Mouse (Mus musculus): ENCODE results near the gene Clstn1.
"Not testable (repeated sequence)": the region's sequence is repeated elsewhere in the genome, so short reads cannot be mapped to it uniquely, and the experiment has no call there.

Gene Clstn1

DNA sequence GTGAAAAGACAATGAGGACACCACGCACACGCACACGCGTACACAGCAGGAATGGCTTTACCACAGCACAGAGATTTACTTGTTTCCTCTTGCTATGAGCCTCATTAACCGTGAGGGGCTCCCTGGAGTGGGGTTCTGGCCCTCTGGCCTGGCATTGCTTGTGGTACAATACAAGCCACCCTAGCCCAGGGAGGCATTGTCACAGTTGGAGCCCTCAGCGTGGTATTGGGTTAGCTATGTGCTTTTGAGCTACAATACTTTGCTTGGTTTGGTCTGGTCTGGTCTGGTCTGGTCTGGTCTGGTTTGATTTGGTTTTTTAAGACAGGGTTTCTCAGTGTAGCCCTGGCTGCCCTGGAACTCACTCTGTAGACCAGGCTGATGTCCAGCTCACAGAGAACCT, 13.3 kb downstream of the Clstn1 start:
- DNase-seq (ENCODE audit: low read depth, low spot score), result peak; percentile 61

- peak; percentile 32 for DNase-seq (ENCODE audit: low read depth, low spot score)
These were observed 13.9 kb downstream of the Clstn1 start for GRCm38 (mm10) chr4:149600130-149600529.

DNA sequence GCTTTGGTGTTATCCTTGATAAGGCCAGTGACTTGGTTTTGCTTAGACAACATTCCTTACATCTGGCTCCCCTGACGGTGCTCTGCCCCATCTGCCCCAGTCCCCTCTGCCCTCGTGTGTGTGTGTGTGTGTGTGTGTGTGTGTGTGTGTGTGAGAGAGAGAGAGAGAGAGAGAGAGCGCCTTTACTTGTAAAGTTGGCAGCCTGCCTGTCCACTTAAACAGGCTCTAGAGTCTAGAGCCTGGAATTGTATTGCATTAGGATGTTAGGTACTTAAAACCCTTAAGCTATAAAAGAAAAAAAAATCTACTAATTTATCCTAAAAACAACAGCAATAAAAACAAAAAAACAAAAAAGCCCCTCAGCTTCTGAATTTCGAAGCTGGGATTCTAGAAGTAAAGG, 15.2 kb downstream of the Clstn1 start:
- DNase-seq (ENCODE audit: low read depth, low spot score), result no peak

- peak; percentile 72 for DNase-seq (ENCODE audit: low read depth, low spot score)
These were observed 16.0 kb downstream of the Clstn1 start for GRCm38 (mm10) chr4:149602236-149602635.

DNA sequence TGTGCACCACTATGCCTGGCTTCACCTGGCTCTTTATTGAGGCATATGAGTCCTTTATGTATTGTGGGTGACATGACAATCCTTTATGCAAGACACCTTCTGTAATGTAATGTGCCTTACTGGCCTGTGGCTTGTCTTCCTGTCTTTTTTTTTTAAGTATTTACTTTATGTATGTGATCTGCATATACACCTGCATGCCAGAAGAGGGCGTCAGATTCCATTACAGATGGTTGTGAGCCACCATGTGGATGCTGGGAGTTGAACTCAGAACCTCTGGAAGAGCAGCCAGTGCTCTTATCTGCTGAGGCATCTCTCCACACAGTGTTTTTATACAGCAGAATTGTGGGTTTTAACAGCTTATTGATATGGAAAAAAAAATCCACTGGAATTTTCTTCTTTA, 17.6 kb downstream of the Clstn1 start:
- DNase-seq (ENCODE audit: low read depth, low spot score), result no peak

GRCm38 (mm10) chr4:149604518-149604917, 18.2 kb downstream of the Clstn1 start:
- DNase-seq (ENCODE audit: low read depth, low spot score), result peak; percentile 62

DNA sequence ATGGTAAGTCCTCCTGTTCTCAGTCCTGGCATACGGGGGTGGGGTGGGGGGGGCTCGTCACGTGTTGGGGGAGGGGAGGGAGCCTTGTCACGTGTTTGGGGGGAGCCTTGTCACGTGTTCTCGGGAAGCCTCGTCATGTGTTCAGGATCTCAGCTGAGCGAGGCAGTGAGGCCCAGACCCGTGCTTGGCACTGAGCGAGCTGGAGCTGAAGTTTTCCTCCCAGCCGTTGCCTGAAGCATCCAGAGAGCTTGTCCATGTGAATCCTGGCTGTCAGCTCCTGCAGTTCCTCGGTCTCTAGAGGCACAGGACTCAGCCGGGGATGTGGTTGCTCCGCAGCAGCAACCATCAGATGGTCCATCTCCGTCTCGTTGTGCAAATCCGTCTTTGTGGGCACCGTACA, 19.8 kb downstream of the Clstn1 start:
- no peak for DNase-seq (ENCODE audit: low read depth, low spot score)

DNA sequence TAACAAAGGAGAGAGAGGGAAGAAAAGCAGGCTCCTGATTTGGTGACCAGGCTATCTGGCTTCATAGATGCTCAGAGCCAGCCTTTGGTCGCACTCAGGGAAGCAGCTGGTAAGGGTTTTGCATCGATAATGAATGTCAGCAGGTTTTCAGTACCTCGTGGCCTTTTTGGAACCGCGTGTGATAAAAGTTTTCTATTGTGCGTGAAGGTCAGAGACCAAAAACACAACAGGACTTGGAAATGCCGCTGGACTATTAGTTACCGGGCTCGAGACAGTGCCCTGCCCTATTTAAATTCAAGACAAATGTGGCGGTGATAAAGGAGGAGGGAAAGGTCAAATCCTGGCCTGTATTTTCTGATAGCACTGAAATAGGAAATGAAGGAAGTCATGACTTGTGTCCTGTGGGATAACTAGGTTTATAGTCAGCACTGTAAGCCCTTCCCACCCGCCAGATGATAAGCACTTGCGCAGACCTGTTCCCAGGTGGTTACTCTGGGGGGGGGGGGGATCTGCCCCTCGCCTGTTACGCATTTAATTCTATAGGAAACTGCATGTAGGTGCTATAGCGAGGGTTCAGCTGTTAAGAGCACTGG, 20.6 kb downstream of the Clstn1 start:
- no peak for DNase-seq (ENCODE audit: low read depth, low spot score)

- DNase-seq (ENCODE audit: low read depth, low spot score), result peak; percentile 87
These were observed 21.5 kb downstream of the Clstn1 start for GRCm38 (mm10) chr4:149607591-149608308.

GRCm38 (mm10) chr4:149608309-149608638, 22.0 kb downstream of the Clstn1 start:
- no peak for DNase-seq (ENCODE audit: low read depth, low spot score)

DNA sequence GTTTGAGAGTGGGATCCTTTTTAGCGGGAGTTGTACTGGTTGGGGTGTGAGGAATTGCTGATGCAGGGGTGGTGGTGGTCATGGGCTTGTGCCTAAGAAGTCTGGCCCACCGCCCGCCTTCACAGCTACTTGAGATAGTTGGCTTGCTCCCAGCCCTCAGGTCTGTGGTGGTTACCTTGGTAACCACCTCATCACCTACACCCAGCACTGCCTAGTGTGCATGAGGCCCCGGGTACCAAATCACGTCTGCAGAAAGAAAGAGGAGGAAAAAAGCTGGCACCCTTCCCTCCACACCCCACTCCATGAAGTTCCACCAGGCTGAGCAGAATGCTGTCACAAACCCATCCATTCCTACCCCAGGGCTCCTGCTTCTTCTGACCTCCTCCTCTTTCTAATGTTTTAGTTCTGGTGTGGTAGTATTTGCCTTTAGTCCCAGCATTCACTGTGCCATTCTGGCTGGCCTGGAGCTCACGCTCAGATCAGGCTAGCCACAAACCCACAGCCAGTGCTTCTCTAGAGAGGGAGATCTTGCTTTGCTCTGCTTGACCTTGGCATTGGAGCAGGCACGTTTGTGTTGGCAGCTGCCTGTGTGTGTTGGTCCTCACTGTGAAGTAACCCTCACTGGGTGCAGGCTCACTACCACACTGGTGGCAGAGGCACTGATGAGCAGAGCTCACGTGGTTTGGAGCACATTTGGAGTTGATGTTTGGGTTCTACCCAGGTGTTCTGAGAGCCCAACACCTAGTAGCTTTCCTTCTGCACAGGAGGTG, 23.2 kb downstream of the Clstn1 start:
- no peak for DNase-seq (ENCODE audit: low read depth, low spot score)

- peak; percentile 46 for DNase-seq (ENCODE audit: low read depth, low spot score)
These were observed 25.2 kb downstream of the Clstn1 start for GRCm38 (mm10) chr4:149611376-149612044.

DNA sequence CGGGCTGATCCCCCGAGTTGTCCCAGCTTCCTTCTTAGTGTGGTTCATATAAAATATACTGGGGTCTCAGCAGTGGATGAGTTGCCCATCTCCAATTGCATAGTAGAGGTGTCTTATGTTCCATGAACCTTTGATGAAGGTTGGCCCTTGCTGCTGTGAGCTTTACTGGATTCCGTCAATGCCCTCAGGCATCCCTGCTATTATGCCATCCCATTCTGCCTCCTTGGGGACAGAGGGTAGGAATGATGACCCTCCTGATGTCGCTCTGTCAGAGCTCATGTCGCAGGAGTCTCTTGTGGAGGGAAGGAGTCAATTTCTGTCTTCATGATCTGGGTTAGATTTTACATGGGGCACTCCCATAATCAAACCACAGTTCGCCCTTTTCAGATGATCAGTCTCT, 27.2 kb downstream of the Clstn1 start:
- DNase-seq (ENCODE audit: low read depth, low spot score), result not testable (repeated sequence)

- DNase-seq (ENCODE audit: low read depth, low spot score), result peak; percentile 61
These were observed 28.6 kb downstream of the Clstn1 start for GRCm38 (mm10) chr4:149614869-149615268.

GRCm38 (mm10) chr4:149616999-149617398, 30.7 kb downstream of the Clstn1 start:
- not testable (repeated sequence) for DNase-seq (ENCODE audit: low read depth, low spot score)

DNA sequence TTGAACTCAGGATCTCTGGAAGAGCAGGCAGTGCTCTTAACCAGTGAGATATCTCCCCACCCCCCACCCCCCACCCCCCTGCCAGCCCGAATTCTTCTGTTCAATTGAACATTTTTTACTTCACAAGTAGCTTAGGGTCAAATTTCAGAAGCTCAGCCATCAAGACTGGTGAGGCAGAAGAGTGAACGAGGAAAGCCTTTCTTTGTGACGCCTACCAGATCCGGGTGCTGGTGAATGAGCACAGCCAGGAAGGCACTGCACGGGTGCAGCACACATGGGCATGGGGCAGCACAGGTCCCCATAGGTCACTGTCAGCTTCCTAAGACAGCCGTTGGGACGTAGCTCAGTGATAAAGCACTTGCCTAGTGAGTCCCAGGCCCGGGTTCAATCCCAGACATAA, 33.7 kb downstream of the Clstn1 start:
- DNase-seq (ENCODE audit: low read depth, low spot score), result no peak

DNA sequence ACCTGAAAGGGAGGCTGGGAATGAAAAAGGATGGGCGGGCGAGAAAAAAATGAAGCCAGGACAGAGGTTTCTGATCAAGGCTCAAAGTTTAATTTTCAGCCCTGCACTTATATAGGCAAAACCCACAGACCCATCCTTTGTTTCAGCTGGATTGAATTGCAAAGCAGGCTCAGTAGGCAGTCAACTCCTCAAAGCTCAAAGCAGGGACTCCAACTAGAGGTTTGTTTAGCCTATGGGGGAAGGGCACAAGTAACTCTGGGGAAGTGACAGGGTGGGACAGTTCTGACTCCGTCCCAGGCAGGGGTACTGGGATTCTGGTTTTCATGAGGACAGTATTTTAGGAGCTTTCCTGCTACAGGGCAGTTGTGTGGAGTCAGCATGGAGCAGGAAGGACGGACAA, 35.0 kb downstream of the Clstn1 start:
- DNase-seq (ENCODE audit: low read depth, low spot score), result peak; percentile 56

DNA sequence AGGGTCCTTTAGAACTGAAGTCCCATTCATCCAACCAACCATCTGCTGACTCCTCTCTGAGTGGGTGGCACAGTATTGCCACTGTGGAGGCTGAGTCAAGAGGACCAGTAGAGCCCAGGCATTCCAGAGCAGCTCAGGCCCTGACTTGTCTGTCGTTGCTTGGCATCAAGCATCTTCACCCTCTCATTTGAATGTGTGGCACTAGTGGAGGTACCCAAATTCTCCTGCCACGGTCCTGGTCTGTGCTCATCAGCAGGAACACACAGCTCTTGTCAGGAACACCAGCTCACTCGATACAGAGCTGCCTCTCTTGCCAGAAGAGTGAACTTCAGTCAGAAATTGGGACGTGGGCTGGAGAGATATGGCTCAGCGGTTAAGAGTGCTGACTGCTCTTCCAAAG, 37.4 kb downstream of the Clstn1 start:
- DNase-seq (ENCODE audit: low read depth, low spot score), result no peak

DNA sequence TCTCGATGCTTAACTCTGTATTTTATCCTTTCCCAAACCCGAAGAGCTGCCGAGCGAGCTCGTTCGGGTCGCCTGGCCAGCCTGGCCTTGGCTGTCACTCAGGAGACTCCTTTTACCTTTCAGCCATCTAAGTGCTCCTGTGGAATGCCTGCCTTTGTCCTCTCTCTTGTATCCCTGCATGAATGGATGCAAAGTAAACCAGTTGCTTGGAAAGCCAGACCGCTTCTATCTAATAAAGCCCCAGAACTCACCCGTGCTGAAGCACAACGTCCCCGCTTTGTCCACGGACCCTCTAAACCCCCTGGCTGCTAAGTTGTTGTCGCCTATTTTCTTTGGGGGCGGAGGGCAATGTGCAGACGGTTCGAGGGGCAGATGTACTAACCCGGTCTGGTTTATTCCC, 40.5 kb downstream of the Clstn1 start:
- no peak for DNase-seq (ENCODE audit: low read depth, low spot score)

- DNase-seq (ENCODE audit: low read depth, low spot score), result peak; percentile 48
These were observed 42.1 kb downstream of the Clstn1 start for GRCm38 (mm10) chr4:149628372-149628771.

DNA sequence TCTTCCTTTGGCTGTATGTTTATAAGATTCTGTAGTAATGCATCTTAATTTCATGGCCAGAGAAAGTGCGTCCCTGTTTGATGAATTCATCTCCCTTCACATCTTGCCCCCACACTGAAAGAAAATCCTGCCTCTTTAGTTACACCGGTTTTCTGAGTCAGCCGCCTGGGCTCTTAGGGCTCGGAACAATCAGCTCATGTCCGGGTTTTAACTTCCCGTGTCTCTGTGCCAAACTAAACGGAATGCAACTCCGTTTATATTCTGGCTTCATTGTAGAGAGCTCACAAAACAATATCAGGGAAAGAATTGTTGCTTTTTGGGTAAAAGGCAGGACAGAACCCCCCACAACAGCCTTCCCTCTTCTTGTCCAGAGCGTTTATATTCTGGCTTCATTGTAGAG, 42.5 kb downstream of the Clstn1 start:
- no peak for DNase-seq (ENCODE audit: low read depth, low spot score)

GRCm38 (mm10) chr4:149632670-149633307, 46.5 kb downstream of the Clstn1 start:
- DNase-seq (ENCODE audit: low read depth, low spot score), result no peak

Measured in ES-CJ7 (cell line).